Mouse (Mus musculus) midbrain, postnatal 0 days (tissue): Measurements from ENCODE around the gene Zfyve26. TPM values are rescaled to one million over a fixed set of nuclear protein-coding genes. Genes with fewer than 3 reads are reported as not detected.

Source experiments
- ATAC-seq: fragments of 200-750 bp; cut with Nextera tagmentation; 2 replicates; pipeline ENCODE4 v1.8.0; 2017; ENCODE audit warnings: moderate number of reproducible peaks, mild to moderate bottlenecking, moderate TSS enrichment, moderate library complexity; ENCODE audit not compliant: low FRiP score
- DNase-seq: peaks from one replicate; pipeline ENCODE4 v3.0.0-alpha.2; 2015; ENCODE audit warnings: low spot score
- H3K27ac ChIP-seq: fragments of 300-500 bp; sonication (generic); 2 replicates; pipeline ENCODE4 v1.5.1; 2014; ENCODE audit warnings: low read depth, mild to moderate bottlenecking, low read length, mixed read lengths
- H3K27me3 ChIP-seq: fragments of 300-500 bp; sonication (generic); 2 replicates; pipeline ENCODE4 v1.6.1; 2014; ENCODE audit warnings: low read length, control low read depth, mixed read lengths; ENCODE audit not compliant: insufficient read depth
- H3K36me3 ChIP-seq: fragments of 300-500 bp; sonication (generic); 2 replicates; pipeline ENCODE4 v1.6.1; 2014; ENCODE audit warnings: low read length, control low read depth, mixed read lengths; ENCODE audit not compliant: insufficient read depth
- H3K4me1 ChIP-seq: fragments of 300-500 bp; sonication (generic); 2 replicates; pipeline ENCODE4 v1.6.1; 2014; ENCODE audit warnings: mild to moderate bottlenecking, control low read depth, antibody characterized with exemption, low read length, mixed read lengths; ENCODE audit not compliant: insufficient read depth
- H3K4me2 ChIP-seq: fragments of 300-500 bp; sonication (generic); 2 replicates; pipeline ENCODE4 v1.6.1; 2014; ENCODE audit warnings: low read depth, mild to moderate bottlenecking, low read length, mixed read lengths; ENCODE audit not compliant: poor library complexity, severe bottlenecking
- H3K4me3 ChIP-seq: fragments of 300-500 bp; sonication (generic); 2 replicates; pipeline ENCODE4 v1.5.1; 2014; ENCODE audit warnings: low read depth, mild to moderate bottlenecking, low read length, moderate library complexity
- H3K9ac ChIP-seq: fragments of 300-500 bp; sonication (generic); replicated peaks from 2 replicates; pipeline ENCODE4 v1.6.1; 2014; ENCODE audit warnings: mild to moderate bottlenecking, low read length, moderate library complexity, mixed read lengths; ENCODE audit not compliant: poor library complexity, severe bottlenecking
- H3K9me3 ChIP-seq: fragments of 300-500 bp; sonication (generic); 2 replicates; pipeline ENCODE4 v1.6.1; 2016; ENCODE audit warnings: low read length, control low read depth
- CTCF ChIP-seq: IDR thresholded peaks from 2 replicates; pipeline ENCODE4 v1.5.1; 2016; ENCODE audit warnings: antibody characterized with exemption, mild to moderate bottlenecking
- WGBS: fragments of 180-500 bp; shearing (Covaris S2); extraction: QIAGEN DNeasy Blood & Tissue Kit; methylation state at CpG from one replicate; pipeline ENCODE4 v1.1.7; 2014; 5-methylcytosine and 5-hydroxymethylcytosine counted together
- polyA plus RNA-seq: library from polyadenylated mRNA; unstranded; fragments of >200 nt; fragmentation: Nextera tagmentation; extraction: Ambion mirVana; gene quantifications from 2 replicates; pipeline ENCODE4 v1.2.1, GENCODE M21; 2015
- total RNA-seq: library from RNA; depleted of rRNA; stranded (reverse); fragments of >200 nt; gene quantifications from 2 replicates; pipeline ENCODE4 v1.2.3, GENCODE M21; 2014

Zfyve26 gene
- total and polyA plus RNA-seq, 2 experiments from 2014 or later = 6.2 to 10.3 TPM

DNA sequence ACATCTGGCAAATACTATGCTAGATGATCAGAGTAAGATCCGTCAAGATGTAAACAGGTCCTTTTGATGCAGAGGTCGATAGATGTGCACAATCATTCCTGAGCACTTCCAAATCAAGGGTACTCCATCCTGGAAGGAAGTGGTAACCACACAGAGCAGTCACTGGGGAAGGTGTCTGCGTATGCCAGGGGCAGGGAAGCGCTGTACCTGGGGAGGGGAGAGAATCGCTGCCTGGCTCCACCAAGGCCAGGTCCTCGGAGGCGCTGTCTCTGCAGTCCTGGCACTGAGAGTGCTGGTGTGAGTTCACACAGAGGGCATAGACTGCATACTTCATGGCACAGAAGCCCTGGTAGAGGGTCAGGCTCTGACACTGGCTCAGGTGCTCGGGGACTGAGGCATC lies 13.5 kb downstream of the Zfyve26 start:
- WGBS = 92% methylated on average over 8 of the region's 8 CpGs
- H3K9me3 ChIP-seq = no peaks in the 10 kb centered on the region
- no peak for ATAC-seq
- no peak for TF ChIP-seq CTCF
- DNase-seq = no peak
- H3K27me3 ChIP-seq = no peaks in the 10 kb centered on the region
- H3K4me3 ChIP-seq = no peak overlapping the region
- no peak overlapping the region for H3K4me2 ChIP-seq
- H3K9ac ChIP-seq = no peak overlapping the region
- peaks cover 81% of the 10 kb centered on the region for H3K36me3 ChIP-seq
- no peaks in the 10 kb centered on the region for H3K4me1 ChIP-seq
- H3K27ac ChIP-seq = no peak overlapping the region

DNA sequence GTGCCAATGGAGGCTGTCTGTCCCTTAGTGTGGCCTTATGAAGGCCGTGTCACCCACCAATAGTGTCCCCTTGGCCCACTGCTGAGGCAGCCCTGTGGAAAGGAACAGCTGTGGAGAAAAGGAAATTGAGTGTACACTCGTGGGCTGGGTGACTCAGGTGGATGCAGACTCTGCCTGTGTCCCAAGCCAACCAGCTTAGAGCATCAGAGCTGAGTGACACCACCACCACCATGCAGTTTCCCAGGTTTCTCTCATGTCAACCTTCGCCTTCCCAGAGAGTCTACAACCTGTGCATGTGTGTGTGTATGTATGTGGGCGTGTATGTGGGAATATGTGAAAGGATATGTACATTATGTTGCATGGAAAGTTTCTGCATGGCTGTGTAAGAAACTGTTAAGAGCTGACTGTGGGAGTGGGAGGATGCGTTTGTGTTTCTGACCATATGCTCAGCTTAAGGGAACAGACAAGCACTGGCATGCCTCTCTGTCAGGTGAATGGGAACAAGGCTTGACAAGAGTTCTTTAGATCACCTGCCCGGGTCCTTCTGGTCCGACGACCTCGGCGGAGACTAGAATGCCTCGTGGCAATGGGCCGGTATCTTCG lies 16.5 kb downstream of the Zfyve26 start:
- no peak for TF ChIP-seq CTCF
- Histone ChIP-seq H3K27ac (no peak overlapping the region), H3K4me2 (no peak overlapping the region), H3K4me1 (no peaks in the 10 kb centered on the region), H3K9me3 (no peaks in the 10 kb centered on the region), H3K4me3 (no peak overlapping the region), H3K36me3 (peaks cover 81% of the 10 kb centered on the region), H3K27me3 (no peaks in the 10 kb centered on the region), H3K9ac (no peak overlapping the region)
- ATAC-seq = no peak
- 93% methylated on average over 13 of the region's 13 CpGs for WGBS
- DNase-seq = no peak

DNA sequence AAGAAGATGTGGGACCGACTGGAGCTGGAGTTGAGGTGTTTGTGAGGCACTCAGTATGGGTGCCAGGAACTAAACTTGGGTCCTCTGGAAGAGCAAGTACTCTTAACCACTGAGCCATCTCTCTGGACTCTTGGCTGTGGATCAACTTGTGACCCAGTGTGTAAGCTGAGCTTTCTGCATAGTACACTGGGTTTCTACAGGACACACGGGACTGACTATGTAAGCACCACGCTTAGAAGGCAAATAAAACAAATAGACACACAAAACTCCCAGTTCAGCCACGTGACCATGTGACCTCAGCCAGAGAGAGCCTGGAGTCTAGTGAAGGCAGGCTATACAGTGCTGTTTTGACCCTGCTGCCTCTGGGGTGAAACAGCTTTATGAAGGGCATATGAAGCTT lies 23.5 kb downstream of the Zfyve26 start:
- 92% methylated on average over 4 of the region's 4 CpGs for WGBS
- DNase-seq (no peak), ATAC-seq (no peak)
- Histone ChIP-seq H3K4me3 (no peak overlapping the region), H3K36me3 (peaks cover 86% of the 10 kb centered on the region), H3K9me3 (no peaks in the 10 kb centered on the region), H3K9ac (no peak overlapping the region), H3K27ac (no peak overlapping the region), H3K4me2 (no peak overlapping the region), H3K27me3 (no peaks in the 10 kb centered on the region), H3K4me1 (no peaks in the 10 kb centered on the region)
- no peak for TF ChIP-seq CTCF

DNA sequence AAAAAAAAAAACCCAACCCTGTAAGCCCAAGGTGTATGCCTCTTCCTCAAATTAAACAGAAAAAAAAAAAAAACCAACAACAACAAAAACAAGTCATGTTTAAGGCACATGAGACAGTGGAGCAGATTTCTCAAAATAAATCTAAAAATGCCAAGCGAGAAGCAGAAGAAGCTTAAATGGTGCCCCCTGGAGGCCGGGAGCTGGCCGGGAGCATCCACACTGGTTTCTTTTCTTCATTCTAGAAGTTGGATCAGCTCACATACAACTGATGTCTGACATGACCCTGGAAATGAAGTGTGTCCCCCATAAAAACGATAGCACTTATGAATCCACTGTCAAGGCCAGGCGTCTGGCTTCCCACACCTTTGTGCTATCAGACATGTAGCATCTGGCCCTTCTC lies 35.1 kb downstream of the Zfyve26 start:
- H3K4me2 ChIP-seq = no peak overlapping the region
- no peaks in the 10 kb centered on the region for H3K4me1 ChIP-seq
- ATAC-seq (no peak), DNase-seq (peak; percentile 25)
- H3K9me3 ChIP-seq = no peaks in the 10 kb centered on the region
- H3K27ac ChIP-seq = no peak overlapping the region
- no peaks in the 10 kb centered on the region for H3K27me3 ChIP-seq
- no peak overlapping the region for H3K9ac ChIP-seq
- 49% methylated on average over 5 of the region's 5 CpGs for WGBS
- no peak overlapping the region for H3K4me3 ChIP-seq
- H3K36me3 ChIP-seq = peaks cover 58% of the 10 kb centered on the region
- peak; percentile 65 for TF ChIP-seq CTCF

DNA sequence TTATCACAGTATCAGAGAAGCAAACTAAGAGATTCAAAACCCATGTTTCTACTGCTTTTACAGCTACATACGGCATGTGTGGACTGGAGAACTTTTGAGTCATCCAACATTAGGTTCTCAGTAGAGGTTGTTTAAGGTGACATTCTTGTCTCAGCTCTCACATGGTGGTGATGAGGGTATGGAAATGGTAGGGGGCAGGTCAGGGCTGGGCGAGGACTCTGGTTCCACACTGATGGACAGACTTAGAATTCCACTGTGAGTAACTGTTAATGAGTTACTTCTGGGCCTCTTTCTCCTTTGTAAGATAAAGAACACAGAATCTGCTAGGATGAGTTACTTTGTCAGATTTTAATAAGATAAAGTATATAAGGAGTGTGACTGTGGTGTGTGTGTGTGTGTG lies 36.0 kb downstream of the Zfyve26 start:
- no peak for TF ChIP-seq CTCF
- no peak overlapping the region for H3K4me2 ChIP-seq
- H3K27me3 ChIP-seq = no peaks in the 10 kb centered on the region
- H3K36me3 ChIP-seq = peaks cover 50% of the 10 kb centered on the region
- ATAC-seq (no peak), DNase-seq (no peak)
- no peak overlapping the region for H3K27ac ChIP-seq
- WGBS = 90% methylated on average over 2 of the region's 2 CpGs
- no peaks in the 10 kb centered on the region for H3K9me3 ChIP-seq
- no peaks in the 10 kb centered on the region for H3K4me1 ChIP-seq
- H3K4me3 ChIP-seq = no peak overlapping the region
- H3K9ac ChIP-seq = no peak overlapping the region

DNA sequence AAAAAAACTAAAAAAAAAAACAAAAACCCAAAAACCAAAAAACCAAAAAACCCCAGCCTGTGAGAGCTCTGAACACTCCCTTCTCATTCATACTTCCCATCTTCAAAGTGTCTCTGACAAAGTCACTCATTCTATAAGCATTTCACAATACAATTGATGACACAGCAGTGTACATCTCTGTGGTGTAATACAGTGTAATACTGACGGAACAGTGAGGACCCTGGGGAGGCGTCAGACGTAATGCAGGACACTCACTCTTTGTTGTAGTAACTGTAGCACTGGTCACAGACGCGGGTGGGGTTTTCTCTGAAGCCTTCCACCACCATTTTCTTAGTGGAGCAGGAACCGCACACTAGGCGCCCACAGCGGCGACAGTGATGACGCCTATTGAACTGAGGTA lies 41.1 kb downstream of the Zfyve26 start:
- WGBS = 95% methylated on average over 10 of the region's 10 CpGs
- H3K36me3 ChIP-seq = peaks cover 48% of the 10 kb centered on the region
- no peaks in the 10 kb centered on the region for H3K4me1 ChIP-seq
- ATAC-seq (no peak), DNase-seq (no peak)
- H3K9ac ChIP-seq = no peak overlapping the region
- no peak for TF ChIP-seq CTCF
- H3K9me3 ChIP-seq = no peaks in the 10 kb centered on the region
- no peaks in the 10 kb centered on the region for H3K27me3 ChIP-seq
- no peak overlapping the region for H3K4me3 ChIP-seq
- no peak overlapping the region for H3K27ac ChIP-seq
- H3K4me2 ChIP-seq = no peak overlapping the region
